In genomic region chr16:11086856-11087588, GRCm38 (mm10) we compare ENCODE assay signal across 9 mouse cellular contexts. TPM values are rescaled to one million over a fixed set of nuclear protein-coding genes. Genes with fewer than 3 reads are reported as not detected.
DNase-seq lines count a peak whose midpoint lies in the region; ATAC-seq and TF ChIP-seq lines count a peak whose summit lies in the region.
"Had no signal": no experiment of that assay in that cellular context is flagged by ENCODE, and none has a peak within 500 bp of the region (broad histone marks: within the 10 kb centered on the region; RNA-seq: fewer than 3 reads in every experiment).

No protein-coding gene starts in this region.

- H3K4me3 ChIP-seq in liver, embryonic 14.5 days (ENCODE audit: insufficient read depth in 1 of 2, low read depth in 2 of 2, low read length in 2 of 2) = no peak overlapping the region
- H3K4me3 ChIP-seq in forebrain, embryonic 11.5 days (ENCODE audit: low read depth, low read length) = no peak overlapping the region
- H3K4me3 ChIP-seq in neural tube, embryonic 13.5 days = no peak overlapping the region
- H3K4me3 ChIP-seq: stomach, embryonic 15.5 days had no signal

- ATAC-seq in liver, embryonic 14.5 days (ENCODE audit: insufficient read depth) = no peak
- ATAC-seq in forebrain, embryonic 11.5 days (replicated peaks; ENCODE audit: low FRiP score) = peak; percentile 64
- peak; percentile 71 for ATAC-seq in neural tube, embryonic 13.5 days (ENCODE audit: low read depth)
- ATAC-seq: activated CD4-positive, CD25-positive, alpha-beta regulatory T cell, adult 4 months had no signal

- TF ChIP-seq CTCF in liver, embryonic 14.5 days (IDR thresholded peaks at IDR 0.05; ENCODE audit: low read depth) = 0 out of 2 replicates have a peak, but pooled peaks have one; percentile 14
- no peak for TF ChIP-seq CTCF in brain, embryonic 14.5 days (IDR thresholded peaks at IDR 0.05; ENCODE audit: borderline replicate concordance, extremely low read depth, insufficient read depth, insufficient read length)

- no peaks in the 10 kb centered on the region for H3K4me1 ChIP-seq in liver, embryonic 14.5 days (replicated peaks; ENCODE audit: control insufficient read depth in 2 of 2, insufficient read depth in 2 of 2, low read length in 1 of 2)
- H3K4me1 ChIP-seq in forebrain, embryonic 11.5 days (replicated peaks; ENCODE audit: control insufficient read depth, insufficient read depth, low read length) = 0 out of 2 replicates have a peak, but pooled peaks cover 4% of the 10 kb centered on the region
- peaks cover 11% of the 10 kb centered on the region; the same call in 1 of the 2 replicates for H3K4me1 ChIP-seq in neural tube, embryonic 13.5 days (replicated peaks)
- H3K4me1 ChIP-seq: stomach, embryonic 15.5 days had no signal

- no peak overlapping the region for H3K27ac ChIP-seq in liver, embryonic 14.5 days
- no peak overlapping the region for H3K27ac ChIP-seq in forebrain, embryonic 11.5 days (ENCODE audit: low read depth, low read length)
- H3K27ac ChIP-seq in neural tube, embryonic 13.5 days (replicated peaks) = peak overlapping the region; percentile 74
- H3K27ac ChIP-seq: stomach, embryonic 15.5 days had no signal

- TF ChIP-seq POLR2A in brain, embryonic 14.5 days (IDR thresholded peaks at IDR 0.05; ENCODE audit: borderline replicate concordance, extremely low read depth, insufficient read depth, insufficient read length, poor library complexity, severe bottlenecking) = no peak

- no peak for TF ChIP-seq EP300 in liver, embryonic 14.5 days (IDR thresholded peaks at IDR 0.05; ENCODE audit: low read depth)

- H3K9ac ChIP-seq in liver, embryonic 14.5 days (replicated peaks) = no peak overlapping the region
- H3K9ac ChIP-seq in forebrain, embryonic 11.5 days (ENCODE audit: low read length) = no peak overlapping the region; the same call in 1 of the 2 replicates
- H3K9ac ChIP-seq in neural tube, embryonic 13.5 days = 0 out of 2 replicates have a peak overlapping the region, but pooled peaks have one; percentile 13
- H3K9ac ChIP-seq: stomach, embryonic 15.5 days had no signal

- H3K9me3 ChIP-seq in liver, embryonic 14.5 days (ENCODE audit: control insufficient read depth, low read length) = no peaks in the 10 kb centered on the region
- H3K9me3 ChIP-seq in forebrain, embryonic 11.5 days (ENCODE audit: control insufficient read depth, low read length) = no peaks in the 10 kb centered on the region
- no peaks in the 10 kb centered on the region for H3K9me3 ChIP-seq in neural tube, embryonic 13.5 days
- H3K9me3 ChIP-seq: stomach, embryonic 15.5 days had no signal

- DNase-seq in liver, embryonic 14.5 days (ENCODE audit: low read depth in 3 of 3, low spot score in 3 of 3) = no peak
- DNase-seq in liver = no peak
- DNase-seq in brain, embryonic 14.5 days (ENCODE audit: low read depth) = peak; percentile 90
- DNase-seq in forebrain, embryonic 11.5 days (ENCODE audit: low spot score) = no peak
- DNase-seq in spleen, postnatal 10 days (ENCODE audit: low spot score in 2 of 2) = no peak
- no peak for DNase-seq in gastrocnemius, adult 18-20 months (ENCODE audit: low spot score)

- H3K27me3 ChIP-seq in liver, embryonic 14.5 days (ENCODE audit: control insufficient read depth, insufficient read depth, low read length) = no peaks in the 10 kb centered on the region
- no peaks in the 10 kb centered on the region for H3K27me3 ChIP-seq in forebrain, embryonic 11.5 days (ENCODE audit: control insufficient read depth, insufficient read depth, low read length)
- H3K27me3 ChIP-seq in neural tube, embryonic 13.5 days = no peaks in the 10 kb centered on the region
- H3K27me3 ChIP-seq: stomach, embryonic 15.5 days had no signal

- no peak overlapping the region for H3K4me2 ChIP-seq in liver, embryonic 14.5 days (ENCODE audit: low read depth)
- H3K4me2 ChIP-seq in forebrain, embryonic 11.5 days (ENCODE audit: low read depth, low read length, severe bottlenecking) = no peak overlapping the region
- H3K4me2 ChIP-seq in neural tube, embryonic 13.5 days = no peak overlapping the region
- H3K4me2 ChIP-seq: stomach, embryonic 15.5 days had no signal

- H3K36me3 ChIP-seq in liver, embryonic 14.5 days (replicated peaks; ENCODE audit: control insufficient read depth, insufficient read depth, low read depth) = peaks cover 24% of the 10 kb centered on the region
- H3K36me3 ChIP-seq in forebrain, embryonic 11.5 days (ENCODE audit: control insufficient read depth, insufficient read depth, low read length) = peaks cover 7% of the 10 kb centered on the region
- peaks cover 85% of the 10 kb centered on the region for H3K36me3 ChIP-seq in neural tube, embryonic 13.5 days

- 73% methylated on average over 5 of the region's 5 CpGs for WGBS in liver, embryonic 14.5 days (ENCODE audit: insufficient replicate concordance)
- 48% methylated on average over 5 of the region's 5 CpGs for WGBS in forebrain, embryonic 11.5 days
- 35% methylated on average over 5 of the region's 5 CpGs for WGBS in neural tube, embryonic 13.5 days

RNA-seq across cellular contexts. Expression of gene Litaf, which starts 21.1 kb away (rescaled TPM):
- 10.6 and 12.1 TPM in 2 replicates for polyA plus RNA-seq in liver, embryonic 14.5 days (2012; rRNA removed)
- polyA plus RNA-seq in liver, embryonic 14.5 days (2014; fragmentation: Nextera tagmentation; extraction: Ambion mirVana) = 26.6 and 27.3 TPM in 2 replicates
- polyA plus RNA-seq in brain, embryonic 14.5 days (2012; rRNA removed) = 35.9 and 39.0 TPM in 2 replicates
- 52.0 and 57.4 TPM in 2 replicates for polyA plus RNA-seq in forebrain, embryonic 11.5 days (2014; fragmentation: Nextera tagmentation; extraction: Ambion mirVana)
- 41.2 and 41.5 TPM in 2 replicates for polyA plus RNA-seq in neural tube, embryonic 13.5 days (2015; fragmentation: Nextera tagmentation; extraction: Ambion mirVana)
- 10 to 100 TPM in 1 of 2 experiments, 1 to 10 TPM in 1; 8.7 to 10.7 TPM for total RNA-seq in gastrocnemius, adult 18-20 months (2021)

RNA-seq across cellular contexts. Expression of gene Snn, which starts 26.3 kb away (rescaled TPM):
- polyA plus RNA-seq in liver, embryonic 14.5 days (2012; rRNA removed) = 2.0 and 2.2 TPM in 2 replicates
- polyA plus RNA-seq in liver, embryonic 14.5 days (2014; fragmentation: Nextera tagmentation; extraction: Ambion mirVana) = 1.8 and 2.5 TPM in 2 replicates
- 185 and 187 TPM in 2 replicates for polyA plus RNA-seq in brain, embryonic 14.5 days (2012; rRNA removed)
- polyA plus RNA-seq in forebrain, embryonic 11.5 days (2014; fragmentation: Nextera tagmentation; extraction: Ambion mirVana) = 95.9 and 104 TPM in 2 replicates
- polyA plus RNA-seq in neural tube, embryonic 13.5 days (2015; fragmentation: Nextera tagmentation; extraction: Ambion mirVana) = 123 and 124 TPM in 2 replicates
- total RNA-seq in gastrocnemius, adult 18-20 months (2021) = 1 to 10 TPM; 2.4 to 3.4 TPM

RNA-seq across cellular contexts. Expression of gene Txndc11, which starts 47.4 kb away (rescaled TPM):
- 8.8 and 8.9 TPM in 2 replicates for polyA plus RNA-seq in liver, embryonic 14.5 days (2012; rRNA removed)
- 13.4 and 16.8 TPM in 2 replicates for polyA plus RNA-seq in liver, embryonic 14.5 days (2014; fragmentation: Nextera tagmentation; extraction: Ambion mirVana)
- polyA plus RNA-seq in brain, embryonic 14.5 days (2012; rRNA removed) = 26.6 and 28.2 TPM in 2 replicates
- polyA plus RNA-seq in forebrain, embryonic 11.5 days (2014; fragmentation: Nextera tagmentation; extraction: Ambion mirVana) = 30.5 and 32.2 TPM in 2 replicates
- 28.7 and 29.6 TPM in 2 replicates for polyA plus RNA-seq in neural tube, embryonic 13.5 days (2015; fragmentation: Nextera tagmentation; extraction: Ambion mirVana)
- total RNA-seq in gastrocnemius, adult 18-20 months (2021) = 1 to 10 TPM; 6.7 to 9.0 TPM

Comparison
In these comparisons a context has a peak if more than half of its experiments do, and no peak if none do; other contexts are left out.
1. RNA of gene Snn, which starts 26.3 kb away (polyA plus RNA-seq): 185 to 187 TPM in brain, embryonic 14.5 days, 123 to 124 TPM in neural tube, embryonic 13.5 days and 95.9 to 104 TPM in forebrain, embryonic 11.5 days; 1.8 to 2.5 TPM in liver, embryonic 14.5 days; every median in the first group is over 10 times any median in the second.